Mouse (Mus musculus) T-helper 2 cell (primary cell): Measurements from ENCODE around the gene Prkar2a.

ENCODE experiments used
- in situ Hi-C: fragments of 300-600 bp; cut with MboI, MseI; formaldehyde crosslinking; loops from one replicate; pipeline ENCODE4 v1.15.1; 2025; ENCODE audit warnings: high pct_unique_total_duplicates

The Prkar2a gene

DNA sequence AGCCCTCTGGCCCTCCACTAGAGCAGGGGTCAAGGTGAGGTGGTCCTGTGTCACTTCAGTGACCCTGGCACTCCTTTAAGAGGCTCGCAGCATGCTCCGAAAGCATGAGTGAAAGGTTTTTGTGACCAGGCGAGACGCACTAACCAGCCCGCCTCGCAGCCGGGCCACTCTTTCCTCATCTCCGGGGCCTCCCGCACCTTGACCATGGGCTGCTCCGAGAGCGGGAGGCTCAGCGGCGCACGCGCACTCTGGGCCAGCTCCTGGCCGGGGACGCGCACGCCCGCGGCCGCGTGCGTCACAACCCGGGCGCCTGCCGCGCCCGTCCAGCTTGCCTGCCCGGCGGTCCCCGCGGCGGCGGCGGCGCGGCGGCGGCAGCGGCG, 2.7 kb downstream of the Prkar2a start:
- in situ Hi-C loops: loop anchor here (10.0 kb wide), 1 partner anchor 1583 kb away; no protein-coding TSS in a partner anchor

DNA sequence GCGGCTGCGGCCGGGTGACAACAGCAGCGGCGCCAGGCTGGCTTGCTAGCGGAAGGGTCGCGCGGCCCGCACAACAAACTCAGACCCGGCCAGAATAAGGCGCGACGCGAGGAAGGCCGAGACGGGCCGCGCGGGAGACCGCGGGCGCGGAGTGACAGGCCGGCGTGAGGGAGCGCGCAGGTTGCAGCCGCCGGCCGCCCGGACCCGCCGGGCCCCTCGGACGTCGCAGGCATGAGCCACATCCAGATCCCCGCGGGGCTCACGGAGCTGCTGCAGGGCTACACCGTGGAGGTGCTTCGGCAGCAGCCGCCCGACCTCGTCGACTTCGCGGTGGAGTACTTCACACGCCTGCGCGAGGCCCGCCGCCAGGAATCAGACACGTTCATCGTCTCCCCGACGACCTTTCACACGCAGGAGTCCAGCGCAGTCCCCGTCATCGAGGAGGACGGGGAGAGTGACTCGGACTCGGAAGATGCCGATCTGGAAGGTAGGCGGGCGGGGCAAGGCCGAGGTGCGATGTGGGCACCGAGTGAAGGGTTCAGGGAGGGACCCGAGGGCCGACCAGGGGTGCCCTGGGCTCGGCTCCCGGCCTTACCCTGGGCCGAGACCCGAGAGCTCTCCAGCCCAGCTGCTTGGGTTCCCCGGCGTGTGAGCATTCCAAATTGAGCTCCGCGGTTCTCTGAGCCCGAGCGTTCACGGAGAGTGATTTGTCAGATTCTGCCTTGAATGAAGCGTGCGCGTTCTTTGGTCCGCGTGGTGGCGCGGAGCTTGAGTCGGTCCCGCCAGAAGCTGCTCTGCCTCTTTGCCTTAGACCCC, 3.3 kb downstream of the Prkar2a start:
- in situ Hi-C loops: loop anchor here (10.0 kb wide), 1 partner anchor 1582 kb away; no protein-coding TSS in a partner anchor

DNA sequence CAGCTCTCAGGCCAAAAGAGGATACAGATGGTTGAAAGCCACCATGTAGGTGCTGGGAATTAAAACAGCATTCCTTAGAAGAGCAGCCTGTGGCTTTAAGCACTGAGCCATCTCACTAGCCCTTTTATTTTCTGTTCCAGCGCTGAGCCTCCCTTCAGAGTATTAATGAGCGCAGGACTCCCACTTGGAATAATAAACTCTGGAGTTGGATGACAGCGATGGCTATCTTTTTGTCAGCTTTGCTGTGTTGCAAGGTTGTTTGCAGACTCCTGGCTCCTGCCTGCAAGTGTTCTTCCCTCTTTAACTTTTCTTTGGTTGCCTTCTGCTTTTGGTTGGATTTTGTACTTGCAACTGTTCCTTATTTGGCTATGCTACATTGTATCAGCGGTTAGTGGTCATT, 4.8 kb downstream of the Prkar2a start:
- in situ Hi-C loops: loop anchor here (10.0 kb wide), 1 partner anchor 1581 kb away; no protein-coding TSS in a partner anchor

DNA sequence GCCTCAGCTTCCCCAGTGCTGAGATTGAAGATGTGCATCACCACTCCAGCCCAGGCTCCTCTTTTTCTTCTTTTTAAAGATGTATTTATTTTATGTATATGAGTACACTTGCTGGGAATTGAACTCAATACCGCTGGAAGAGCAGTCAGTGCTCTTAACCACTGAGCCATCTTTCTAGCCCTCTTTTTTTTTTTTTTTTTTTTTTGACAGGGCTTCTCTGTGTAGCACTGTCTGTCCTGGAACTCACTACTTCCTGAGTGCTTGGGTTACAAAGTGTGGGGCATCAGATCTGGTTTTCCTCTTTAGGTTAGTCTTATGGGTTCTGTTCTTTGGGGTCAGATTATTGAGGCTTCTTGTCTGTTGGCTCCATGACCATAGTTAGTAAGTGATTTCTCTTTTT, 5.4 kb downstream of the Prkar2a start:
- in situ Hi-C loops: loop anchor here (10.0 kb wide), 1 partner anchor 1580 kb away; no protein-coding TSS in a partner anchor

DNA sequence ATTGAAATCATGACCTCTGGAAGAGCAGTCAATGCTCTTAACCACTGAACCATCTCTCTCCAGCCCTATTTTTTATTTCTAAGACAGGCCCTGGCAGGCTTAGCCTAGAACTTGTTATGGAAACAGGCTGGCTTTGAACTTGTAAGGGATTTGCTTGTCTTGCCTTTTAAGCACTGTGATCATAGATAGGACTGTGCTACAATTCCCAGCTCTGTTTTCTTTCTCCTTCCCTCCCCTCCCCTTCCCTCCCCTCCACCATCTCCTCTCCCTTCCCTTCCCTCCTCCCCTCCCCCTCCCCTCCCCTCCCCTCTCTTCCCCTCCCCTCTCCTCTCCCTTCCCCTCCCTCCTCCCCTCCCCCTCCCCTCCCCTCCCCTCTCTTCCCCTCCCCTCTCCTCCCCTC, 13.4 kb downstream of the Prkar2a start:
- in situ Hi-C loops: no loop called here

DNA sequence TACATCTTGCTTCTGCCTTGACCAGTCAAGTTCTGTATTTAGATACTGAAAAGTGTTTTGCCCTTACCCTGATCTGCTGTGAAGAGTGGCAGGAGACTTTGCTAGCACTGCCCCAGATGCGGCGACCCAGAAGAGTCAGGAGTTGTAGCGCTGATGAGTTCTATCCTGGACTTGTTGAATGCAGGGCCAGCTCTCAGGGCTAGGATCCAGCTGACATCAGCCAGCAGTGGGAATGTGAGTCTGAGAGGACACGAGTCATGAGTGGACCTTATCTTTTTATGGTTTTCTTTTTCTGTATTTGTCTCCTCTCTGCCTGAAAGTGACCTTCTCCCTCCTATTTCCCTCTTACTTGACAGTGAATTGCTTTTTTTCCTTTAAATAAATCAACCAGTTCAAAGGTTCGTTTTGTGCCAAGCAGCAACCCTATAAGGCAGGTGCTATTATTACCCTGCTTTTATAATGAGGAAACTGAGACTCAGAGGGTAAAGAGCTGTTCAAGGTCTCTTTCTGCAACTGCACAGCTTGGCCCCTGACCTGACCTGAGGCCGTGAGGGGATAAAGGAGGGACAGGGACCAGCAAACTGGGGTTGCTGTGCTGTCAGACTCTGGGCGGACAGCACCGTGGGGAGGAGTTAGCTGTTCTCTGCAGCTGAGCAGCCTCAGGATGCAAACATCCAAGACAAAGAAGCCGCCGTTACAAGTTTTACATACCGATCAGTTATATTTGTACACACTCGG, 14.4 kb downstream of the Prkar2a start:
- in situ Hi-C loops: no loop called here

DNA sequence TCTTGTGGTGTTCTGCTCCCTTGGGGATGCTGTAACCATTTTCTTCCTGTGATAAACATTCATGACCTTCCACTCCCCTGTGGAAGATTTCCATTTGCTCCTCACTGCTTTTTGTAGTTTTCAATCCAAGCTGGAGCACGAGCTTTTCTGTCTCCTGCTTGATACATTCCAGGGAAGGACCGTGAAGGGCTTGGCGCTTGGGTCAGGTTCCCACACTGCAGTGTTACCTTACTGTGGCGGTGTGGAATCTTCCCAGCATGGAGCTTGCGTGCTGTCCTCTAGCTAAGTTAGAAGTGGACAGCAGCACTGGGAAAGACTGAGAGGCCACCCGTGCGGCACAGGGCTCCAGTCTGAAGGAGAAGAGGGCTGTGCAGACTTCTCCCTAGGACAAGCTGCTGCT, 15.5 kb downstream of the Prkar2a start:
- in situ Hi-C loops: no loop called here

DNA sequence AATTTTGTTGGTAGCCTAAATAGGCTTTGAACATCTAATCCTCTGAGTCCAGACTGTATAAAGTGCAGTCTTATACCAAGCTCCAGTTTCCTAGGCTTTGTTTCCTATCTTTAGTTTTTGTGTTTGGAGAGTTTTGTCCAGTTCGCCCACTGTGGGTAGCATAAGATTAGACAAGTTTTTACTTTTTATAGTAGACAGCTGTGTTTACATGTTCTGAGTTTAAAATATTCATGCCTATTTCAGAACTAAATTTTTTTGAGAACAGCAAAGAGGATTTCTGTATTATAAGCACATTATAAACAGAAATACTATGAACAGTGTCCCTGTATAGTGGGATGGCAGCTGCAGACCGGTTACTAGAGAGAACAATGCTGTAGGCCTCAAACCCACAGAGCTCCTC, 18.1 kb downstream of the Prkar2a start:
- in situ Hi-C loops: no loop called here

DNA sequence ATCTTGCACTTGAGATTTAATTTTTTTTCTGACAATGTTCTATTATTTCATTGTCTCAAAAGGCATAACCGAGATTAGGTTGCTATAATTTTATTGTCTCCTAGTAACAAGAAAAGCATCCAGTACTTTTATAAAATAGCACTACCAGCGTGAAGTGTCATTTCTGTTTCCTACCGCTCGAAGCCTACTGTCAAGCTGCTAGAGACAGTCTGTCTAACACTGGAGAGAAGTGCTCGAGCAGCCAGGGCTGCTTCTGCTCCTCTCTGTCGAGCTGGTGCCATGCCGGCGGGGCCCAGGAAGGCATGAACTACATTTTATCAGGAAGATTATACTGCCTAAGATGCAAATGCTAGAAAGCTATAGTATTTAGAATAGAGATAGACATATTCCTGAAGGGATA, 19.7 kb downstream of the Prkar2a start:
- in situ Hi-C loops: no loop called here

DNA sequence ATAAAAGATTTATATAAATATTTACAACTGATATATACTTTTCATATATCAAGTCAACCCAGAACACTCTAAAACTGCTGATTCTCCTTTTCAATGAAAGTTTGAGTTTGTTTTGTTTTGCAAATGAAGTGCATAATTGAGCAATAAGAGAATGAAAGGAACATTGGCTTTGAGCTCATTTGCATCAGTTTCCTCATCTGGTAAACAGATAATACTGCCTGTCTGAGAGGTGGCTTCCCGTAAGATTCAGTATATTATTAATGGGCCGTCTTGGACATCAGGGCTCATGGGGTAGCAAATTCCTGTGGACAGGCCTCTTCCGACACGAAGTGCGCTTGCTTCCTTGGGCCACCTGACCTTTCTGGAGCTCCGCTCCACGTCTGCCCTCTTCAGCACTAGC, 21.7 kb downstream of the Prkar2a start:
- in situ Hi-C loops: no loop called here

DNA sequence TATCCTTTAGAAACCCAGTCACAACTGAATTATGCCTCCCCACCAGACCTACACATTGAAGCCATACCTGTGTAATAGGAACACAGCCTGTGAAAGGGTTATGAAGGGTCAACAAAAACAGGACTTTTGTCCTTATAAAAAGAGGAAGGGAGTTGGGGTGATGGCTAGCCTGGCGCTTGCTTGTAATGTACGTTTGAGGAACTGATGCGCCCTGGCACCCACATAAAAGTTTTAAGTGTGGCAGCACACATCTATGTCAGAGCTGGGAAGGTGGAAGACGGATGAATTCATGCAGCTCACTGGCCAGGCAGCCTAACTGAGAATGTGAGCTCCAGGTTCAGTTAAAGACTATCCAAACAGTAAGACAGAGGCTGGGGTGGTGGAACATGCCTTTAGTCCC, 27.1 kb downstream of the Prkar2a start:
- in situ Hi-C loops: no loop called here

DNA sequence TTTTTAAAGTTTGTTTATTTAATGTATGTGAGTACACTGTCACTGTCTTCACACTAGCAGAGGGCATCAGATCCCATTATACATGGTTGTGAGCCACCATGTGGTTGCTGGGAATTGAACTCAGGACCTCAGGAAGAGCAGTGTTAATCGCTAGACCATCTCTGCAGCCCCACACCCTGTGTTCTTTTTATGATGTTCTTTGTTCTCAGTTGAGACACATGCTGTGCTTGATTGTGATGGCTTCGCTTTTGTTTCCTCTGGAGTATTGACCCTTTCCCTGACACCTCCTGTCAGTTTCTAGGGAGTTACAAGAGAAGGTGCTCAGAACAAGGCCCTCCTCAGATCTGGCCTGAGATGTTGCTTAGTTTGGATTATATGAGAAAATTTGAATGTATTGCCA, 34.6 kb downstream of the Prkar2a start:
- in situ Hi-C loops: no loop called here

DNA sequence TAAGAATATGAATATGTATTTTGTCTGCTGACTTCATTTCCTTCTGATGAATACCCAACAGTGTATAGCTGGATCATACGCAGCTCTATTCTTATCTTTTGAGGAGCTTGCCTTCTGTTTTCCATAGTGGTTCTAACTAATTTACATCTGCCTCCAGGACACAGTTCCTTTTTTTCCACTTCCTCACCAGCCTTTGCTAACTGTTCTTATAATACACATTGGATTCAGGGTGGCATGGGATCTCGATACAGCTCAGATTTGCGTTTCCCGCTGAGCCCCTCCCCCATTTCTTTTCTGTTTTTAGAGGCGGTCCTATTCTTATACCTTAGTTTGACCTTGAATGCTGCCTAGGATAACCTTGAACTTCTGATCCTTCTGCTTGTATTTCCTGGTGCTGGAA, 37.0 kb downstream of the Prkar2a start:
- in situ Hi-C loops: no loop called here

DNA sequence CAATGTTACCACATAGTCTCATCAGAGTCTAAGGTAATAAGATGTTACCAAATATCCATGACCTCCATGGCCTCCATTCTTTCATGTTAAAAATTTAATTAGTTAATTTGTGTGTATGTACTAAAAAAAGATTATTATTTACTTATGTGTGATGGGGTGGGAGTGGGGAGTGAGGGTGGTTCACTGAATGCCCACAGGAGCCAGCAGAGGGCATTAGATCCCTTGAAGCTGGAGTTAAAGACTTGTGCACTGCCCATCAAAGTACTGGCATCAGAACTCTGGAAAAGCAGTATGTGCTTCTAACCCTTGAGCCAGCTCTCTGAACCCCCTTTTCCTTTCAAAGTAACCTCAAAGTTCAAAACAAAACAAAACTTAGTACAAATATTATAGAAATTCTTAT, 39.9 kb downstream of the Prkar2a start:
- in situ Hi-C loops: no loop called here

DNA sequence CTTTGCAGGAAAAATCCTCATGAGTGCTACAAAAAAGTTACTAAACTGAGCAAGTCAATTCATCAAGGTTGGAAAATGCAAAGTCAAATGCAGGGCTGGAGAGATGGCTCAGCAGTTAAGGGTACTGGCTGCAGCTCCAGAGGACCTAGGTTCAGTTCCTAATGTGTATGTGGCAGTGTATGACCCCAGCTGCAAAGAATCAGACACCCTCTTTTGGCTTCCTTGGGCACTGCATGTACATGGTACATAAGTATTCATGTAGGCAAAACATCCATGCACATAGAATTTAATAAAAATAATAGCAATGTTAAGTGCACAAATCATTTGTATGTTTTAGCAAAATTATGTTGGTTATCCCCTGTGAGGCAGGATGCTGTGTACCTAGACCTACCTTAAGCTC, 43.3 kb downstream of the Prkar2a start:
- in situ Hi-C loops: no loop called here

DNA sequence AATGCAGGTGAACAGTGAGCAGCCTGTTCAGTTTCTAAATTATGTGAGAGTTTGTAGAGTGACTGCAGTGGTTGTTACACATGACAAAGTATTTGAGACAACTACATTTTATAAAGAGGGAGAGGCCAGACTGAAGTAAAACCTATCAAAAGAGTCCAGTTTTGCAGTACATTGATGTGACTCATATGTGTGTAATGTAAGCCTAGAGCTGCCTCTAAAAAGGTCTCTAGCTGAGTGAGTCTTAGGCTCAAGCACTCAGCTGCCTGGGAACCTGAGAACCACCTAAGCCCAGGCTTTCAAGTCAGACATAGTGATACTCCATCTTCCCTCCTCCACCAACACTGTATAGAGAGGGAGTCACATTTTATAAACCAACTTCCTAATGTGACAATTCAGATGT, 45.5 kb downstream of the Prkar2a start:
- in situ Hi-C loops: no loop called here

DNA sequence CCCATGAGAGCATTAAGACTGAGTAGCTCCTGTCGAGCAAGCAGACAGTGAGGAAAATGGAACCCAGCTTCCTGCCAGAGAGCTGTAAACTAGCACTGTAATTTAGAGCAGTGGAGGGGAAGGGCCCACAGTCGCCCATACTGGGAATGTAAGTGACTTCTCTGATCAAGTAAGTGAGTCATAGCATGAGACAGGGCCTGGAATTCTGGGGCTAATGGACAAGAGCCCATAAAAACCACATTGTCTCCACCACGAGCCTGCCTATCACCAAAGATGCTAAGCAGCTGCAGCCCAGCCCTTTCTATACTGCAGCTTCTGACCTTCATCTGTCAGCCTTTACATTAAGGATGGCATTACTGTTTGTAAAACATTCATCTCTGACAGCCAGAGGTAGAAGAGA, 50.1 kb downstream of the Prkar2a start:
- in situ Hi-C loops: no loop called here

DNA sequence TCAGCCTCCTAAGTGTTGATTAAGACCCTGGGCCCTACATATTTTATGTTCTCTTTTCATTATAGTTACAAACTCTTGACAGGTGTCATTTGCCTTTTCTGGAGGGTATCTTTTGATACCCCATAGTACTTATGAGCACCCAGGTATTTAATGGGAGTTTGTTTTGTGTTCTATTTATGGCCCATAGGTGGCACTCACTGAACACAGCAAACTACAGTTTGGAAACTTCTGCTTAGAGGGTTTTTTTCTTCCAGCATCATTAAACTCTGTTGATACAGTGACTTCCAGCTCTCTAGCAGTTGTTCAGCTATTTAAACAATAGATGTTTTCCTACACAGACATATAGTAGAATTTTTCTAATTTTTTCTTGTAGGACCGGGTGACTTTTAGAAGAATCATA, 50.9 kb downstream of the Prkar2a start:
- in situ Hi-C loops: no loop called here

DNA sequence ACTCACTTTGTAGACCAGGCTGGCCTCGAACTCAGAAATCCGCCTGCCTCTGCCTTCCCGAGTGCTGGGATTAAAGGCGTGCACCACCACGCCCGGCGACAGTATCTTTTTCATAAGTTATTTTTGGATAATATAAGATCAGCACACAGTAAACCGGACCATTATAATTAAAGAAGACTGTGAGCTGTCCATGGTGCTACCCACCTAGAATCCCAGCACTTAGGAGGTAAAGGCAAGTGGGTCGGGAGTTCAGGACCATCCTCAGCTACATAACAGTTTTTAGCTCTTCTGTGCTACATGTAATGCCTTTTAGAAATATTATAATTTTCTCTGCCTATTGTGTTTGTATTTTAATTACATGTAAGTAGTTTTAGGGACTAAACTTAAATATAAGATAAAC, 52.9 kb downstream of the Prkar2a start:
- in situ Hi-C loops: no loop called here

DNA sequence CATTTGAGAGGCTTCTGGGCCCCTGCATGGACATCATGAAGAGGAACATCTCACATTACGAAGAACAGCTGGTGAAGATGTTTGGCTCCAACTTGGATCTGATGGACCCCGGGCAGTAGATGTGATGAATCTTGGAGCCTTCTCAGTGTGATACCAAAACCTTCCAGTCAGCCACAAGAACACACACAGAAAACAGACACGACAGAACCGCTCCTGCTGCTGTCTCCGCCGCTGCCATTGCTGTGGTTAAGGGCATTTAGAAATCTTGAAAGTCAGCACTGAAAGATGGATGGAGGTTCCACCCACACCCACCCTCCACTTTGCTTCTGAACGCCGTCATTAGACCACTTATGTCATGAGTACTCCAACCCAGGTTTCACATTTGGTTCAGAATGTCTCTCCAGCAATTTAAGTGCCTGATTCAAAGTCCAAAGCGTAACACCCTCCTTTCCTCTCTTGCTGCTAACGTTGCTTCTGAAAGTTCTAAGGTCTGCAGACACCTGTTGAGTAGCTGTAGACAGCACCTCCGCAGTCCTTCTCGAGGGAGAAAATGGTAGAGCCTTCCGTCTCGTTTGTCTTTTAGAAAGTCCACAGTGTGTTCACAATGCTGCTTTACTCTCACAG, 57.9 kb downstream of the Prkar2a start:
- in situ Hi-C loops: no loop called here

DNA sequence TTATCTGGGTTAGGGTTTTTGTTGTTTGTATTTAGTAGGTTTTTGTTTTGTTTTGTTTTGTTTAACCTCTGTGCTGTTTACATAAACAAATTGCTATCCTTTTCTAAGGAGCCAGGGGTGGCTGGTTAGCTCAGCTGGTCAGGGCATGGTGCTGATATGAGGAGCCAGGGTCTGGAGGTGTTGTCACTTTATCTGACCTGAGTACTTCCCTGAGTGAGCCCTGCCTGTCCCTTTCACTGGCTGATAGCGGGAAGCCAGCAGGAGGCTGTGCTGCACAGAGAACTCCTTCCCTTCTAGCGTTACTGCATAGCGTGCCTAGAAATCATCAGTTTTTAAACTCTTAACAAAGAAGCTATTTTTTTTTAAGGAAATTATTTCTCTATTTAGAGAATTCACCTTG, 58.6 kb downstream of the Prkar2a start:
- in situ Hi-C loops: no loop called here

DNA sequence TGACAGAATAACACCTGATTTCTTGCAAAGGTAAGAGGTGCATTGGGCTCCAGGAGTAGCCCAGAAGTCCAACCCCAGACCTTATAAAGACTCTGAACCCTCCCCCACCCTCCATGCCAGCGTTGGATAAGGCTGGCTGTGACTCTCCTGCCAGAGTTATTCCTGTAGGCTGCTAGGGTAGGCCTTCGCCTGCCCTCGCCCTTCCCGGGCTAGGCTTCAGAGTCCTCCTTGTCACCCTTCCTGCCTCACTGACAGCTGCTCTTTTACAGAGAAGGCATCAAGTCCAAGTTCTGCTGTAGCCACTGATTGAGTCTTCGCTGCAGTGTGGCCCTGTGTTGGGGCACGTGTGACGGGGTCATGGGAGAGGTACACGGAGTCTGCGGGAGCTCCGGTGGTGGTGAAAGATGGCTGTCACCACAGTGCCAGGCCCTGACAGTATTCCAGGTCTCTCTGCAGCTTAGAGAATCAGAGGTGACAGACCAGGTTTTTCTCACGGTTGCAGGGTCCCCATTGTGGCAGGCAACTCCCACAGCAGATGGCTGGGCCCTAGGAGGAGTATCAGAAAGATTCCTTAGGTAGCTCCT, 59.6 kb downstream of the Prkar2a start:
- in situ Hi-C loops: no loop called here
